Mouse (Mus musculus): ENCODE data around the gene Wnt5a.

Wnt5a gene

DNA sequence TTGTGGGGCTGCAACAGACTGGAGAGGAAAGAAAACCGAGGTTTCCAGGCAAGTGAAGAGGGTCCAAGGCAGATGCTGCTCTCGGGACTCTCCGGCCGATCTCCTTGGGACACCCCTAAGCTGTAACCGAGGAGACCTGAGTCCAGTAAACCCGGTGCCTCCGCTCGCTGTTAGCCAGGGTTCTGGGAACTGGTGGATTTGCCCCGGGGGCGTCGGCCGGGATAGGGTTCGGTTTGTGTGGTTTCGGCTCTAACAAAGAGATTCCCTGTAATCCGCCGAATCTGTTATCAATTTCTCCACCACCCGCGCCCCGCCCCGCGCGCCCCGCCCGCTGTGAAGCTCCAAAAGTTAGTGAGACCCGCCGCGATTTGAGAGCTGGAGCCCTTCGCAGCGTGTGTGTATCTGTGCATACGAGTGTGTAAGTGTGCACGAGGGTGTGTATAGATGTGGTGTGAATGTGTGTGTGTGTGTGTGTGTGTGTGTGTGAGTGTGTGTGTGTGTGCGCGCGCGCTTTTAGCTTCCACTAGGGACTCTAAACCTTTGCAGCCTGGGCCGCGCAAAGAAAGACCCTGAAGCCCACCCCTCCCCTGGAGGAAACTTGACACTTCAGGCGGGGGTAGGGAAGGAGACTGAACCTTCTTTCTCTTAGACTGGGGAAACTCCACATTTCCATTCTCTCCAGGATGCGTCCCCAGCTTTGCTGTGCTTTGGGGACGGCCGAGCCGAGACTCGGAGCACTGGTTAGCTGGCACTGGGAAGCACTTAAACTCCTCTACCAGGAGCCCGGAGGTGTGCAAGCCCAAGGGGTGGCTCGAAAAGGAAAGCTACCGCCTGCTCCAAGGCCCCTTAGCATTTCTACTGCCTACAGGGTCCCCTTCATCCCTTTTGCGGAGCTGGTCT lies 5.1 kb downstream of the Wnt5a start:
- DNase-seq: peak; percentile 45

DNA sequence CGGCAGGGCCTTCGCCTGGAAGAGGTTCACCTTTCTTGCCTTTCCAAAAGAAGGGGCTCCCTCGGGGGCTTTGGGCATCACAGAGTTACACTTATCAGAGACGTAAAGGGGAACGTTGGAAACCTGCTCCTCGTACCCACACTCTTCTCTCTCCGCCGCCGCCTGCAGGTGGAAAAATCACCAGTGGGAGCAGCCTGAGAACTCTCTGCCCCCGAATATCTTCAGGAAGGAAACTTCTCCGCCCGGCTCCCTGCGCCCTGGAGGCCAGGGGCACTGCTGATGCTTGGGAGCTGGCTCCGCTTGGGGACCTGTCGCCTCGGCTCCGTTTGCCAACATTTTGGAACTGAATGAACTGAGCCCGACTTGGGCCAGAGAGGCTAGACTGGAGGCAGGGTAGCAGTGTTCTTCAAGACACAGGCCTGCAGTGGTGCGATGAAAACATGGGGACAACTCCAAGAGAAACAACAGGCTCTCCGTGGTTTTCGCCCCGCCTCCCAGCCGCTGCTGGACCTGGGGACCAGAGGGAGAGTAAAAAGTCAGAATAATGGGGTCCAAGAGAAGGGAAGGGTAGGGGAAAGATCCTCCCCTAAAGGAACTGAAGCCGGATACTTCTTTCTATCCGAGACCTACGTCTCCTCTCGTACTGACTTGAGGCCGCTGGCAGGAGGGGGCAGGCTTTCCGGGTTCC lies 5.9 kb downstream of the Wnt5a start:
- DNase-seq: peak; percentile 27

DNA sequence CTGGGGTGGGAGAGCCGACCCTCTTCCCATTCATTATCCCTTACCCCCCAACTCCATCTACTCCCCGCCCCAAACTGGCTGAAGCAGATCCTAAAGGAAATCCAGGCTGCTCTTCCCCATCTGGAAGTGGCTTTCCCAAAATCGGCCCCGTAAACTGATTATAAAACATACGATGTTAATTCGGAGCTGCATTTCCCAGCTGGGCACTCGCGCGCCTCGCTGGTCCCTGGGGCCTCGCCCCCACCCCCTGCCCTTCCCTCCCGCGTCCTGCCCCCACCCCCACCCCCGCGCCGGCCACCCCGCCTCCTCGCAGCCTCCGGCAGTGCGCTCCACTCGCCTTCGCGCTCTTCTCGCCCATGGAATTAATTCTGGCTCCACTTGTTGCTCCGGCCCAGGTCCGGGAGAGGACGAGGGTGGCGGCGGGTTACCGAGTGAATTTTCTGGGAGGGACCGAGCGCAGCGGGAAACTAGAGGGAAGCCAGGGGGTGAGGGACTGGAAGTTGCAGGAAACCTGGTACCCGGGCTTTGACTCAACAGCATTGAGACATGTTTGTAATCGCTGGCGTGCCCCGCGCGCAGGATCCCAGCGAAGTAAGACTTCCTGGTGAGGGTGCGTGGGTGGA lies 6.6 kb downstream of the Wnt5a start:
- peak; percentile 20 for DNase-seq

DNA sequence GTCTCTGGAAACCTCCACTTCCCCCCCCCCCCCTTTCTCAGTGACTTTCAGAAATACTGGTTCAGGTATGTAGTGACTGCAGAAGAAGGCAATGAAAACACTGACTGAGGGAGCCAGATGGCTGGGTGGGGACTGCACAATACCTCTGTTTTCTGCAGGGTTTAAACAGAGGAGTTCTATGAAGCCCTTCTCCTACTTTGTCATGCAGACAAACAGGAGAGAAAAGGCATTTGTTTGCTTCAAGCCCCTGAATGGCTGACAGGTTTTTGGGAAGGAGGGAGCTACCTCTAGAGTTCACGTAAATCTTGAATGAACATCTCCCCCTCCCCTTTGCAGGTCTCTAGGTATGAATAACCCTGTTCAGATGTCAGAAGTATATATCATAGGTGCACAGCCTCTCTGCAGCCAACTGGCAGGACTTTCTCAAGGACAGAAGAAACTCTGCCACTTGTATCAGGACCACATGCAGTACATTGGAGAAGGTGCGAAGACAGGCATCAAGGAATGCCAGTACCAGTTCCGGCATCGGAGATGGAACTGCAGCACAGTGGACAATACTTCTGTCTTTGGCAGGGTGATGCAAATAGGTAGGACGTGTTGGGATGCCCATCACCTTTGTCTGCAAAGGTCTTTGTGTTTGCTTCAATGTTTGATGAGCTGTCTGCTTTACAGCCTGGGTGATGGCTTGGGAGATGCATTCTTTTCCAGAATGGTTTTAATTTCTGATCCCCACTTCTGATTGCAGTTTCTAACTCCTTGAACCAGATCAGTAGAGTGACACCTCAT lies 8.4 kb downstream of the Wnt5a start:
- DNase-seq: no peak

DNA sequence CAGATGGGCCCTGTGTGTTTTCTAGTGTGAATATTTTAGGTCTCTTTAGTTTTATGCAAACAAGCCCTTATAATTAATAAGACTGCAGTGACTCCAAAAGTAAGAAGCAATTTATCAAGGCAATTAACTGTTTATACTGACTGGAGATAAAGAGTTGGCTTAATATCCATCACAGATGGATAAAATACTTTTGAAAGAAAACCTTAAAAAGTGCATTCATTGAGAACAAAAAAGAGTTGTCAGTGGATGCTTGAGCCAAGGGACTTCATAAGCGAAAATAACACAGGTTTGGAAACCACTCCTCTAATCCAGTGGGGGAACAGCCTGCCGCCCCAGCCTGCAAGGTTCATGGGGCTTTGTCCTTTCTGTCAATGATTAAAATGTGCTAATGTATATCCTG lies 9.6 kb downstream of the Wnt5a start:
- DNase-seq: no peak

DNA sequence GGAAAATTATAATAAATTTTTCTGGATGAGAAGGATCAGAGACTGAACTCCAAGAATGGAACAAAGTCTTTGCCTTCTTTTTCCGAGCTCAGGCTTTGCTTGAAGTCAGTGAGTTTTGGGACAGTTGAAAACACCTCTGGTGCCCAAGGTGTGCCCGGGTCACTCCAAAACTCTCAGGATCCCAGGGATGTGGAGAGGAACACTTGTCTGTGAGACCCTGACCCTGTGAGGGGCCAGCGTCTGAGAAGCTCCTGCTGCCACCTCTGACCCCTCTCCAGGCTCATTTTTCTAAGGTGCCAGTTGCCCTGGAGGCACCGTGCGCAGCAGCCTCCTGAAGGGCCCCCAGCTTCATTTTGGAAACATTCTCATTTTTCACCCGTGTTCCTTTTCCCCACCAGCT lies 10.8 kb downstream of the Wnt5a start:
- DNase-seq: no peak

DNA sequence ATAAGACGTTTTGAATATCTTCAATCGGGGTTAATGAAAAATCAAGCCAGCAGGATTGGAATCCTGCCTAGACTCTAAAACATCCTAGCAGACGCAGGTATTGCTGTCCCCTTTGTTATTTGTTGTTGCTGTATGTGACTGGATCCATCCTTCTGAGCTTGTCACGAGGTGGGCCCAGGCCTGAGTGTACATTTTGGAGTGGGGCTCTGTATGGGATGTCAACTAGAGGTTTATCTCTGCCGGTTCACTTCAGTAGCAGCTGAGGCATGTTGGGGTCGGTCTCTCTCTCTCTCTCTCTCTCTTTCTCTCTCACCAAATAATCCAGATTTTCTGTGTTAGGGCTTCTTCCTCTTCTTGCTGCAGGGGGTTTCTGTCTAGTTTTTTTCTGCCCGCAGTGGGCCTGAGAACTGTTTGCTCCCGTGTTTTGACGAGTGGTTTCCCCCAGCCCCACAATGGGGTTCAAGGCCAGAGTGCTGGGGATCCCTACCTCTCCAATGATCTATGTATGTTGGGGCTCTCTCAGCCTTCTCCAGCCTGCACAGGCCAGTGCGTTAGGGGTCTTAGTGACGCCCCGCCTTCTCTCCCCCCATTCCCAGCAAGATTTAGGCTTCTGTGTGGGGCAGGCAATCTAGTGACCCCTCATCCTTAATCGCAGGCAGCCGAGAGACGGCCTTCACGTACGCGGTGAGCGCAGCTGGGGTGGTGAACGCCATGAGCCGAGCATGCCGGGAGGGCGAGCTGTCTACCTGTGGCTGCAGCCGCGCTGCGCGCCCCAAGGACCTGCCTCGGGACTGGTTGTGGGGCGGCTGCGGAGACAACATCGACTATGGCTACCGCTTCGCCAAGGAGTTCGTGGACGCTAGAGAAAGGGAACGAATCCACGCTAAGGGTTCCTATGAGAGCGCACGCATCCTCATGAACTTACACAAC lies 13.3 kb downstream of the Wnt5a start:
- DNase-seq: no peak

DNA sequence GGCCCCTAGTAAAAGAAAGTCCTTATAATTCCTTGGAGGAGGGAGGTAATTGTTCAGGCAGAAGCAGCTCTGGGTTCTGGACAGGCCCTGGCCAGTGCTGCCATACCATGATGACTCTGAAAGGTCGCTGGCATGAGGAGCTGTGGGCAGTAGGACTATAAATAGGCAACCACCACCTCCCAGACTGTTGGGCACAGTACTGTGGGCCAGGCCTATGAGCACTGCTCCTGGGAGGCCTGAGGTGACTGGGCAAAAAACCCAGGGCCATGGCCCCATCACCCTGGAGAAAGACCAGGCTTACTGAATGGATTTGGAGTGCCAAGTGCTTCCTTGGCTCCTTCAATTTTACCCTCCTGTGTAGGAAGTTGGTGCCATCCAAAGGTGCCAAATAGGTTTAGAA lies 16.6 kb downstream of the Wnt5a start:
- DNase-seq: no peak

DNA sequence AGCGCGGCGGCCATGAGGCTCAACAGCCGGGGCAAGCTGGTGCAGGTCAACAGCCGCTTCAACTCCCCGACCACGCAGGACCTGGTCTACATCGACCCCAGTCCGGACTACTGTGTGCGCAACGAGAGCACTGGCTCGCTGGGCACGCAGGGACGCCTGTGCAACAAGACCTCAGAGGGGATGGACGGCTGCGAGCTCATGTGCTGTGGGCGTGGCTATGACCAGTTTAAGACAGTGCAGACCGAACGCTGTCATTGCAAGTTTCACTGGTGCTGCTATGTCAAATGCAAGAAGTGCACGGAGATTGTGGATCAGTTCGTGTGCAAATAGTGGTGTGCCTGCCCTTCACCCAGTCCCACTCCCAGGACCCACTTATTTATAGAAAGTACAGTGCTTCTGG lies 18.1 kb downstream of the Wnt5a start:
- no peak for DNase-seq

DNA sequence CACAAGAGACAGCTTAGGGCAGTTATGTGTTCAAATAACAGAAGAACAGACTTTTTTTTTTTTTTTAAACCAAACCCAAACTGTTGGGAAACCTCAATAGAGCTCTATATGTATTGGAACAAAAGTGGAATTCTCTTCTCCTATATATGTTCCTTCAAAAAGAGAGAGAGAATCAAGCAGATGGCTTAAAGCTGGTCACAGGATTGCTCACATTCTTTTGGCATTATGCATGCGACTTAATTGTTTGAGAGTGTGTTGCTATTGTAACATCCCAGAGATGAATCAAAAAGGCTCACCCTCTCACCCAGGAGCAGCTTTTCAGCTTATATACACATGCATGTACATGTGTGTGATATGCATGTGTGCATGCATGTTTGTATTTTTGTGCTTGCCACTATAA lies 21.0 kb downstream of the Wnt5a start:
- DNase-seq: no peak

DNA sequence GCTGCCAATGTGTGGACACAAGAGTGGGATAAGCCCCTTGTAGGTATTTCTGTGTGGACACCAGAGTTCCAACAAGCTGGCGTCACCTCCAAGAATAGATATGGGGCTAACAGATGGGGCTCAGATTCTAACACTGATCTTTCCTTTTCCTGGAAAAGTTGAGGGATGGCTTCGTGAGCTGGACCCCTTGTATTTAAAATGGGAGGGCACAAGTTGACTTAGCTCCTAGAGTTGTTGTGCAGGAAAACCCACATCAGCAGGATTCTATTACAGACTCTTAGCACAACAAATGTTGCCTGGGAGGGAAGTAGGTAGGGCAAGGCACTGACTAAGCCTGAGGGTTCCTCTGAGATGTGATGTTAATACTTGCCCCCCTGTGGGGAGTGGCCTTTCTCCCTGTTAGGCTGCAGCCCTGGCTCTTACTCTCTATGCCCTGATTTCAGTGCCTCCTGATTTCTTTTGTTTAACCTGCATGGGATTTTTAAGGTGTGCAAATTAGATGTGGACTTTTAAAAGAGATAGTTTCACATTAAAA lies 23.7 kb downstream of the Wnt5a start:
- DNase-seq: no peak

DNA sequence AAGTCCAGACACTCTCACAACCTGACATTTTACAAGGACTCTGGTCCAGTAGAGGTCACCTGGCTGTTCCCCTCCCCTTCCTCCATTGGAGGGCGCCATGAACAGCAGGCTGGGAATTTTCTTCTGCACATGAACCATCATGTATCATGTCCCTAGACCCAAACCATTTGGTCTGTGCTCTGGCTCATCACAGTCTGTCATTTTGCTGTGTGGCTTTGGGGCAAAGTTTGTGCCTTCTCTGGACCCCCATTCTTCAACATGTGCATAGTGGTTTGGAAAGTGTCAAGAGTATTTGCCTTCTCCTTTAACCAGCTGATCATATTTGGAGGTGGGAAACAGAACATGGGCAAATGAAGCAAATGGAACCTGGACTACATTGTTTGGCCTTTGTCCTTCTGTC lies 27.0 kb downstream of the Wnt5a start:
- DNase-seq: no peak

DNA sequence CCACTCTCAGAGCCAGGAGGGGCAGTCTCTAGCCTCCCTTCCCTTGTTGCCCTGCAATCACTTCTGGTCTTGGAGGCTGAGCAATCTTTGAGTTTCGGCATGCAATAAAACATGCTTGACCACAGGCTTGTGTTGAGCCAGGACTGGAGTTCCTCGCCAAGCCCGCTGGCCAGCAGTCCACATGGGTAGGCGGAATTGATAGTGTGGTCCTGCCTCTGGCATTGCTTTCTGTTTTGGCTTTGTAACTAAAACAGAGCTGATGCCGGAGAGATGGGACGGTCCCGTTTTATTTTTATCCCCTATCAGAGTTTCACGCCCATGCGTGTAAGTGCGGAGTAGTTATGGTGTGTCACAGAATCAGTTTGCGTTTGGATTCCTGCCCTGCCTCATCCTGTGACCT lies 28.4 kb downstream of the Wnt5a start:
- peak; percentile 51 for DNase-seq

DNA sequence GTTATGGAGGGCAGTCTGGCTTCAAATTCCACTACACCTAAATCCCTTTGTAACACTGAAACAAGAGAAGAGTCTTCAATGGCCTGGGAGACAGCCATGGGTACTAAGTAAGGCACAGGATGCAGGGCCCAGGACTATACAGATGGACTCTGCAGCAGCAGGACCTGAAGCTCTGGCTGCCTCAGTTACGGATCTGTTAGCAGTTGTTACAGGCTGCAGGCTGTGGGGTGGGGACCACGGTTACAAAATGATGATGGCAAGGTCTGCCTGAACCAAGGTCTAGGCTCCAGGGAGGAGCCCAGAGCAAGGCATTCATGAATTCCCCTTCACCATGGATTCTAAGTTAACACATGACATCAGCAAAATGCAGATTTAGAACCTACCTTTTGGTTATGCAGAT lies 29.3 kb downstream of the Wnt5a start:
- DNase-seq: no peak

DNA sequence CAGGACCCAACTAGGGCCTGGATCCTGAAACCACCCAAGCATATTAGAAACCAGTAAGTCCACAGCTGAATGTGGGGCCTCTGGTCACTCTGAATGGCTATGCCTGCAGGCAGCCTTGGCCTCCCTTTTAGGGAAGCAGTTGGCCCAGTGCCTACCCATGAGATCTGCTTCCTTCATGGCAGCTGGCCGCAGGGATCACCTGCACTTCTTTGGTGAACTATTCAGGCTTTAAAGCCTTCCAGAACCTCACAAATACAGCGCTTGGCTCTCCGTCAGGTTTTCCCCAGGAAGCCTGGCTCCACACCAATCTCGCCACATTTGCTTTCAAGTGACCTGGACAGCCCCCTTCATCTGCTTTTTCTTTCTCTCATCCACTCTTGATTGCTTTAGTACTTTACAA lies 31.3 kb downstream of the Wnt5a start:
- no peak for DNase-seq

DNA sequence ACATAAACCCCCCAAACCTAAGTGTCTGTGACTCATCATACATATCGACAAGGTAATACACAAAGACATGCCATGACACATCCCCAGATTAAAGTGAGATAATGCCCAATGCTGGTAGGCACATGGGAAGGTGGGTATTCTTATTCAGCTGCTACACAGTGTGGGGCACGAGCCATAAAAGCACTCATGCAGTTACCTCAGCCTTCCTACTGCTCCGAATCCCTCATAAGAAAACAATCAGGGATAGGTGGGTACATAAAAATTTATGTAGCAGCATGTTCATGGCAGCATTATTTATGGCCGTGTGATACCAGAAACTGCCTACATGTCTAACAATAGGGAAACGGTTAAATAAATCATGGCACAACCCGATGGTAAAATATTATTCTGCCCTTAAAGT lies 35.0 kb downstream of the Wnt5a start:
- DNase-seq: no peak

DNA sequence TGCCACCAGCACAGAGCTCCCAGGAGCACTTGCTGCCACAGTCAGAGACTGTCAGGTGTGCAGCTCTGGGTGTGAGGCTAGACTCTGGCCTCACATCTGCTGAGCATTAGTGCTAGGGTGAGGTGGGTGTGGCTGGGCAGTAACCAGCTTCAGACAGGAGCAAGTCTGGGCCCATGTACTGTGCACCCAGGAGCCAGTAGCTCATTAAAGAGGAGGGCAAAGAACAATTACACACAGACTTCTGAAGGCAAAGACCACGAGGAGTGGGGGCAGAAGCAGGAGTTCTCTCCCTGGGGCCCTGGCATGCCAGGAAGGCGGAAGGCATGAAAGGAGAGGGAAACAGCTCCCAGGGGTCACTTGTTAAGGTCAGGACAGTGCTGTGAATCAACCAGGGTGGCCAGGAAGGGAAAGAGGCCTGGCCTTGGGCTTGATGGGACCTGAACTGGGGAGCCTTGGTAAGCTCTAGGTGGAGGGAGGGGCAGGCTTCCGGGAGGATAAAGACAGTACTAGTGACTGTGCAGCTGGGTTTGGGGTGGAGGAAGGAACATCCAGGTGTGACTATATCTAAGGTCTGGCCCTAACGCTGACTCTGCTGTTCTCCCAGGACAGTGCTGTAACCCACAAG lies 37.7 kb downstream of the Wnt5a start:
- DNase-seq: no peak

DNA sequence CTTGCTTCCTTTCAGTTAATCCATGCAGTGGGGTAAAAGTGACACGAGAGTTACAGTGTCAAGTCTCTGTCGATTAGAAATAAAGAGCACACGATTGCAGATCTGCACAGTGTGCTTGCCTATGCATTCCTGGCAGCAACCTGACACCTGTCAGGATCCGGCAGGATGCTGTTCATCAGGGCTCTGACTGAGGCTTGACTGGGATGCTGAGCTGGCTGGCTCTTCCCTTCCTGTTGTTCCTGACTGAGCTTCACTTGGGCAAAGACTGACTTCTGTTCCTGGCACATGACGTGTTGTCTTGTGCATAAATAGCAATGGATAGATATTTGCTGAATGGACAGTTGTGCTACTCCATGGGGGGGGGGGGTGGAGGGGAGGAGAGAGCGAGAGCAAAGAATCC lies 57.3 kb downstream of the Wnt5a start:
- no peak for DNase-seq

Data from lung, postnatal 14 days (tissue).